Mouse (Mus musculus) left cerebral cortex, postnatal 14 days (tissue): ENCODE measurements at regions not wholly inside any gene's neighbourhood (a gene's known extent, or its start where the extent isn't known, plus 50 kb on each side); places are given as distances from the start of the nearest gene placed in this dataset.

Experiments used
- DNase-seq, 2 experiments: peaks; one replicate each; pipeline ENCODE4 v3.0.0; 2021 to 2022; ENCODE audit warnings: low spot score in 2 of 2, mixed read lengths in 1 of 2
- intact Hi-C: fragments of 180-260 bp; cut with DNase I; formaldehyde crosslinking; loops from one replicate; pipeline ENCODE4 v1.15.1; 2025

DNA sequence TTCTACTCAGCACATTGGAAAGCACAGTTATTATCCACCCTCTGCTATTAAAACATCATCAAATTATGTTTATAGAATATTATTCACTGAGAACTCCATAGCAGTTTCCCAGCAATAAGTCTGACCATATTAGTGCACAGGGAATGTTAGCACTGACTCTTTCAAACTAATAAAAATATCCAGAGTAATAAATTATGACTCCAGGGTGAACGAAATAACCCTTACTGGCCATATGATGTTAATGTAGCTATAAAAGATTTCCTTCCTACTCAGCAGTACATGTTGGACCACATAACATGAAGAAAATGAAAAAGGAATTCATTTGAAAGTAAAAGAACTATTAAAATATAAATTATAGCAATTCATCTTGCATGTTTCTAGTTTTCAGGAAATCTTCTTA is 693.0 kb upstream of the Adgrl3 start:
- intact Hi-C loops, result no loop called here
- no peak for DNase-seq

- no peak for DNase-seq
- intact Hi-C loops, result no loop called here
These were observed 674.8 kb upstream of the Adgrl3 start for GRCm38 (mm10) chr5:80345155-80345554.

GRCm38 (mm10) chr5:80358271-80358670 is 661.7 kb upstream of the Adgrl3 start:
- DNase-seq, result no peak
- intact Hi-C loops, result no loop called here

DNA sequence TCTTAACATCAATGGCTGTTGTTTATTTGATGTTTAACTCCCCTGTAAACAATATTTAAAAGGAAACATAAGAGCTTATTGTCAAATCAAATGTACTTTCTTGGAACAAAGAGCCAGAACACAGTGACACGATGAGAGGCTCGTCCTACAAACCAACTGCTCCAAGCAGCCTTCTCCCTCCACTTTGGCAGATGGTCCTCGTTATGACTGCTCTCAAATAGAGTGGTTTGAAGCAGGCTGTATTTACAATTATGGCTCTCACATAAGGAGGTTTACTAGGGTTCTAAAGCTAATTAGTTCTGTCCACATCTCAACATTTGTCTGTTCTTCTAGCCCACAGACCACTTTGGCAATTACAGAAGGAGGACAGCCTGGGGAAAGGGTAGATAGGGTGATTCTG is 626.3 kb upstream of the Adgrl3 start:
- peak; percentile 3 to 9 for DNase-seq
- intact Hi-C loops, result no loop called here

DNA sequence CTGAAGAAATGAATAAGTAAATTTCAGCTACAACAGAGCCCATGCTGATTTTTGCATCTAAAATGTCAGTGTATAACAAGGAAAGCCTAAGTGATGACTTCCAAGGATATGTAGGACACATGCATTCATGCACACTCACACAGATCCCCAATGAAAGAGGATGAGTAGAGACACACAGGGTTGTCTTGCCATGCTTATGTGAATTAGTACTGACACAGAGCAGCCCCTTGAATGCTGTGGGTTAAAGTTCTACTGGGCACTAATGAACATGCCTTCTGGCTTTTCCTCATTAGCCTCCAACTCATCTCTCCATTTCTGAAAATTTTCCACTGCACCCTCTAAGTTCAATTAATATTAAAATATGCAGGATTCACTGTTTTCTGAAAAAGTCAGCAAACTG is 617.3 kb upstream of the Adgrl3 start:
- intact Hi-C loops, result no loop called here
- DNase-seq, result no peak

DNA sequence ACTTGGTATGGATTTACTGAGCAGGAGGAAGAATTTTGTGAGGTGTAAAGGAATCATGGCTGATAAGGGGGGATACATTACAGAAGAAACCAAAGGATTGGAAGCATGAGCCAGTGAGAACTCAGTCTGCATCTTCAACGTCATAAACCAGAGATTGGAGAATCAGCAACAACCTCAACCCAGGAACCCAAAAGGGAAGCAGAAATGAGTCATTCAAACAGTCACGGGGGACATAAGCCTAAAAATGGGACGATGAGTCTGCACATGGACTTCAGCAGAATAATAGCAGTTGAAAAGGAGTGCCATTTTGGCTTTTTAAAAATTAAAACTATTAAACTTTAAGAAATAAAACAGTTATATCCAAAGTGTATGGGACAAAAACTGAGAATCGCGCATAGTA is 603.8 kb upstream of the Adgrl3 start:
- DNase-seq, result no peak
- intact Hi-C loops, result no loop called here
